Mouse (Mus musculus) thymus, postnatal 36 days (tissue): ENCODE results near the gene Esp1.
"Not testable (repeated sequence)": the region's sequence is repeated elsewhere in the genome, so short reads cannot be mapped to it uniquely, and the experiment has no call there.

Experiments used
- DNase-seq, 2 experiments: peaks; one replicate each; pipeline ENCODE4 v3.0.0; 2022; ENCODE audit warnings: mixed read lengths in 2 of 2

Esp1 gene

DNA sequence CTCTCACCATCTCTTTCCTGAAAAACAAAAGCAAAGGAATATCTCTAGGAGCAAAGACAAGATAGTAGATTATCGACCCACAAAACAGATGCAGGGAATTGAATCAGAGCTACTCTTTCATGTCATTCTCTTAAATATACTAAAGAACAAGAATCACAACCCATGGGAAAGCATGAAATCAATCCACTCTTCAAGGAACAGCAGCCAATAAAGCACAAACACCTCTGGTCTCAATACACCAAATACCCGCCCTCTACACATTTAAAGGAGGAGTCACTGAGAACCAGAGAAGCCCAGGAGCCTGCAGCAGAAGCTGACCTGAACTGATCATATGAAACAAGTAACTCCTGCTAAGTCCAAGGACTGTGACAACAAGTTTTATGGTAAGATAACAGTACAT is at the start of gene Esp1:
Gene Esp1 (plus strand): TSS at position 301 of the 400 bp plus-strand sequence.
- DNase-seq: no peak

DNA sequence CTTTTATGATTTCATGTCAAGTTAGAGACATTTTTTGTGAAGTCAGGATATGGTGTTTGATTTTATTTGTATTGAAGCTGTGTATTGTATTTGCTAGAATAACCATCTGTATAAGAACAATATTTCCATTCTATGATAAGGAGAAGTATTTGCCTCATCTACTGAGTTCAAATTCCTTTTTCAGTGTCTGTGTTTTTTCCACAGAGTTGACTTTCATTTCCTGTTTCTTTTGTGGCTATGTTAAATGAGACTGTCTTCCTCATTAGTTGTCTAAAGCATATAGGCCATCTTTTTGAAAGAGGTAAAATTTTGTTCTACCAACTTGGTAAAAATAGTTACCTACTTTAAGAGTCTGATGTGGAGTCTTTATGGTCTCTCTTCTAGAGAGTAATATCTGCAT is 10.6 kb upstream of the Esp1 start:
- DNase-seq: no peak

DNA sequence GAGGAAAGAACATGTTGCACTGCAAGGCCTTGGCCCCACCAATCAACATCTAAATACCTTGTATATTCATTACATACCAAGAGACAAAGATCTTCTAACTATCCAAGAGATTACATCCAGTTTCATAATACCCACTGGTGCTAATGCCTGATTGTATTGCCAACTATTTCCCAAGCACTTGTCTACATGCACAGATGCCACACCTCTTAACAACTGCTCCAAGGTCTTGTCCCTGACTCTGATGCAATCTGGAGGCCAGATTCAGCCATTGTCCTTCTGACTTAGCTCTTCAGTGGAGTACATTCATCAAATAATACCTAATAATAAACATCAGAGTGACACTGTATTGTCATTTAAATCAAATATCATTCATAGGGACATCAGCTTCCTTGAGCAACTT is 9.9 kb upstream of the Esp1 start:
- DNase-seq: not testable (repeated sequence)

DNA sequence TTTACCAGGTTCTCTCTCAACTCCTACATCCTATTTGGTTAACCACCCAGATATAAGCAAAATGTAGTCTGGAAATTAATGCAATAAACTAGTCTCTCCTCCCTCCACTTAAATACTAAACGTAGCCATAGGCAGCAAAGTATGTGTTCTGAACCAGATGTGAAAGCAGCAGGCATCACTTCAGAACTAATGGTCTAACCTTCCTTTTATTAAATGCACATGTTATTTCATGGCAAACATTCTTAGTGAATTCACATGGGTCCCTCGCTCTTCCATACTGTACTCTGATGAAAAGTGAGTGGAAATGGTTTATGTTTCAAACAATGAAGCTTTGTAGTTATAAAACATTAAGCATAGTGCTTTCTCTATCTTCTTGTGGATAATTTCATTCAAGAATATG is 4.4 kb downstream of the Esp1 start:
- DNase-seq: no peak

DNA sequence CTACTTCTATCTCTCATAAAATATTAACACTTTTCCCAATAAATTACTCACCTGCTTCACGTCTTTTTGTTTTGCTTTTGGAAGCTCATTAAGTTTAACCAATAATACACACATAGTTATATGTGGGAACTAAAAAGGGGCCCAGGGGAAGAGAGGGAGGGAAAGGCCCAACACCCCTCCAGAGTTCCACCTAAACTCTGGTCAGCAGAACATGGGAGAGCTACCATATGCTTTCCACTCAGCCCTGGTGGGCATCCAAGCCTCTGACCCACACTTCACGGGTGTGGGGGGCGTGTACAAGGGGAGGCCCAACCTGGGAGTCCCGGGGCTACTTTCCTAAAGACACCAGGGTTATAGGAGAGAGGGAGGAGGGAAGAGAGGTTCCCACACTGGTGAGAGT is 4.8 kb downstream of the Esp1 start:
- DNase-seq: no peak

DNA sequence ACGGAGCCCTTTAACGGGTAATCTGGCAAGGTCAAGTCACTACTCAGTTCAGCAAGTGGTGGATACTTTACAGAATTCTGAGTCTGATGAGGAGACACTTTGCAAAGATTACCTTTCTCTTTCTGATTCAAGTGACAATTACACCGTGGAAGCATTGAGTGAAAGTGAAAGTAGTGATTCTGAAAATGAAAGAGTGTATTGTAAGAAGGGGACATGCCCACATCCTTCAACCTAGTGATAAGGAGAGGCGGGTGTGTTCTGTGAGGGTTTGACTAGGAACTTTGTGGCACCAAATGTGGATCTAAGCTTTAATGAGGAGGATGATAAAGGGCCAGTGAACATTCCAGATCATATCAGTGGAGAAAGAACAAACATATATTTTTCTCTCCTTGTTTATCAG is 36.7 kb downstream of the Esp1 start:
- DNase-seq: no peak

DNA sequence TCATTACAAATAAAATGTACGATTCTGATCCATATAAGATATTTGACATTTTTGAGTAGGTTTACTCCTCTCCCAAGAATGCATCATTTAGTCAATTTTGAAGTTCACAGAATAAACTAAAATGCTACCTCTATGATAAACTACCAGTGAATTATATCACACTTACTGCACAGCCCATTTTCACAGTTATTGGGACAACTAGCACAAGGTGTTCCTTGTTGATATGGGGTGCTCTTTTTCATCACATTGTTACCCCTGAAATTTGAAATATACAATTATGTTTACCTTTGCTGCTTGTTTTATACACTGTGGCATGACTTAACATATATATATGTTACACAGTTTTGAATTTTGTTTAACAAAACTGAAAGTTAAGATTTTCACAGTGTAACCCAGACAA is 40.2 kb downstream of the Esp1 start:
- no peak for DNase-seq
